Mouse (Mus musculus): ENCODE measurements around the gene Sult2a4.
"Not testable (repeated sequence)": the region's sequence is repeated elsewhere in the genome, so short reads cannot be mapped to it uniquely, and the experiment has no call there.

Gene Sult2a4

GRCm38 (mm10) chr7:13989507-13989906, at the start of gene Sult2a4:
Gene Sult2a4, minus strand, starts transcription at chr7:13989607.
- DNase-seq (ENCODE audit: low spot score in 2 of 2), result not testable (repeated sequence)

GRCm38 (mm10) chr7:14030831-14031230, 41.4 kb upstream of the Sult2a4 start:
- DNase-seq (ENCODE audit: low spot score in 2 of 2), result not testable (repeated sequence)

- DNase-seq (ENCODE audit: low spot score in 2 of 2), result no peak
Observed at GRCm38 (mm10) chr7:14013083-14013482, 23.7 kb upstream of the Sult2a4 start.

DNA sequence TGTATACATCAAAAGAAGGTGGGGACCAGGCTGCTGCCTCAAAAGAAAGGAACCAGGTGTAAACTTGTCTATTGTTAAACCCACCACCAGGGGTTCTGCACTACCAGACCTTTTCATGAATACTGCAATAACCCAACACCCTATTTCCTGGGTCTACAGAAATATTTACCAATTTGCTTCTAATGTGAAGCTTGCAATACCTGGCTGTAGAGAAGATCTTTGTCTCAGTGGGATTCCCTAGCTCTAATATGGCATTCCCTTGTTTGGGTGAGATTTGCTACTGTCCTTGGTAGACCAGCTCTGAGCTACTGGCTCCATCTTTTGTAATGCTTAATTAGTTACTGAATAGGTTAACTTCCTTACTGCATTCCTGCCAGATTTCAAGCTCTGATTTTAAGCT, 21.3 kb upstream of the Sult2a4 start:
- DNase-seq (ENCODE audit: low spot score in 2 of 2), result not testable (repeated sequence)

Data from right cerebral cortex, postnatal 36 days (tissue).